Mouse (Mus musculus): Measurements from ENCODE around the gene Nap1l4. TPM values are rescaled to one million over a fixed set of nuclear protein-coding genes. Genes with fewer than 3 reads are reported as not detected.
A peak's percentile ranks its signal among the peaks of the same experiment; 100 is the strongest.

Gene Nap1l4
- total RNA-seq, 2 experiments from 2014 or later: 185 to 191 TPM

GRCm38 (mm10) chr7:143480498-143480897 lies 68.4 kb downstream of the Nap1l4 start:
- DNase-seq: peak; percentile 47 to 78

GRCm38 (mm10) chr7:143477800-143478199 lies 71.1 kb downstream of the Nap1l4 start:
- DNase-seq: no peak

GRCm38 (mm10) chr7:143476702-143477335 lies 72.1 kb downstream of the Nap1l4 start:
- no peak for DNase-seq

GRCm38 (mm10) chr7:143475876-143476275 lies 73.0 kb downstream of the Nap1l4 start:
- DNase-seq: no peak

- no peak for DNase-seq
Measured at GRCm38 (mm10) chr7:143474811-143475210, 74.1 kb downstream of the Nap1l4 start.

GRCm38 (mm10) chr7:143473347-143474101 lies 75.4 kb downstream of the Nap1l4 start, which contains the start of gene Slc22a18:
Gene Slc22a18, plus strand, starts transcription at chr7:143473736.
- DNase-seq: peak; percentile 64 to 74

GRCm38 (mm10) chr7:143469946-143470345 lies 79.0 kb downstream of the Nap1l4 start:
- peak; percentile 75 to 88 for DNase-seq

GRCm38 (mm10) chr7:143467714-143468113 lies 81.2 kb downstream of the Nap1l4 start:
- no peak for DNase-seq

- DNase-seq: peak; percentile 72 to 92
Measured at GRCm38 (mm10) chr7:143466099-143466677, 82.7 kb downstream of the Nap1l4 start.

- DNase-seq: peak; percentile 48 to 64
Measured at GRCm38 (mm10) chr7:143464811-143465560, 83.9 kb downstream of the Nap1l4 start.

GRCm38 (mm10) chr7:143463865-143464415 lies 85.0 kb downstream of the Nap1l4 start:
- peak; percentile 80 to 94 for DNase-seq

Small RNA genes within 50 kb of the gene (microRNA-seq; reads per million reads assigned to microRNA genes)
- gene Mir7064: 0.27 to 0.38 reads per million in 2 experiments

Other genes with a start within 250 kb of the Nap1l4 start
- 10 to 100 TPM; 22.9 to 30.2 TPM for gene Cdkn1c, start 88.1 kb downstream of the Nap1l4 start, total RNA-seq (2021)
- gene Slc22a18, start 75.4 kb downstream of the Nap1l4 start, total RNA-seq (2021): under 1 TPM; 0.50 to 0.87 TPM
- gene Phlda2, start 46.0 kb downstream of the Nap1l4 start, total RNA-seq (2021): not detected
- gene Cars, start 51.0 kb upstream of the Nap1l4 start, total RNA-seq (2021): 10 to 100 TPM; 20.4 to 20.6 TPM
- under 1 TPM; 0.50 to 0.80 TPM for gene Tnfrsf26, start 79.6 kb upstream of the Nap1l4 start, total RNA-seq (2021)
- gene Tnfrsf22, start 100.6 kb upstream of the Nap1l4 start, total RNA-seq (2021): 1 to 10 TPM; 2.7 to 3.3 TPM
- 1 to 10 TPM; 3.2 to 5.1 TPM for gene Tnfrsf23, start 136.8 kb upstream of the Nap1l4 start, total RNA-seq (2021)
- 10 to 100 TPM; 16.6 to 17.6 TPM for gene Osbpl5, start 207.9 kb upstream of the Nap1l4 start, total RNA-seq (2021)
- gene Mrgprg, start 217.9 kb upstream of the Nap1l4 start, total RNA-seq (2021): under 1 TPM in 1 of 2 experiments, not detected in 1; 0.36 TPM
- gene Mrgpre, start 235.4 kb upstream of the Nap1l4 start, total RNA-seq (2021): 1 to 10 TPM; 1.6 to 2.0 TPM